Mouse (Mus musculus) T-cell, adult 66 days (primary cell): Measurements from ENCODE around the gene Tcerg1l. TPM values are rescaled to one million over a fixed set of nuclear protein-coding genes. Genes with fewer than 3 reads are reported as not detected.

ENCODE experiments used
- total RNA-seq, 2 experiments: library from RNA; stranded (reverse); gene quantifications; 3 replicates in 1 of 2; 4 replicates in 1 of 2; pipeline ENCODE4 v1.2.4; 2023

Tcerg1l gene
- total RNA-seq: not detected

DNA sequence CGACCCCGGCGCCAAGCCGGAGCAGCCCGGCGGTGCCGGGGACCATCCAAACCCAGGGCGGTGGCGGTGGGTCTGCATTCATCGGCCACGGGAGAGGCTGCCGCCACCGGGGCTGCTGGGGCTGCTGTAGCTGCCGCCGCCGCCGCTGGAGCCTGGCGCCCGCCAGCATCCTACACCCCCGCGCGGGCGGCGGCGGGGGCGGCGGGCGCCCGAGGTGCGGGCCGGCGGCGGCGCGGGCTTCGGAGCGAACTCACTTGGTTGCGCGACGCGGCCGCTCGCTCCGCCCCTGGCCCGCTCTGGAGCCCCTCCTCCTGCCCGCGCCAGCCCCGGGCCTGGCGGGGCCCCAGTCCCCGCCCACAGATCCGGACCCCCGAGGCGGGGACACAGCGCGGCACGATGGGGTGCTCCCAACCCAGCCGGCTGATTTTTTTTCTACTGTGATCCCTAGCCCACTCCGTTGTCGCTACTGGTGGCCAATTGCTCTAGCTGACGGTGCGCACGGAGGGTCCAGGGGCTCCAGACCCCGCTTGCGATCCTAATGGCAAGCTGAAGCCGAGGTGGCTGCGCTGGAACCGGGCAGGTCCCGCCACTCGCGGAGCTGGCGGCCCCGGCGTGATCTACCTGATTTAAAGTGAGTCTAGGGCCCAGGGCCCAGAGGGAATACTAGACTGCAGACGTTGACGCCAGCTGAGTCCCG, at the start of gene Tcerg1l:
Tcerg1l (minus strand) TSS at position 246 of the 697 bp plus-strand sequence.

